Mouse (Mus musculus) granulocyte monocyte progenitor cell, adult 5-6 weeks (primary cell): ENCODE results near the gene Fbxo30. TPM values are rescaled to one million over a fixed set of nuclear protein-coding genes. Genes with fewer than 3 reads are reported as not detected.

ENCODE experiments used
- ATAC-seq: replicated peaks from 2 replicates; pipeline ENCODE4 v1.8.0; 2016; ENCODE audit warnings: mild to moderate bottlenecking, moderate TSS enrichment, inconsistent platforms; ENCODE audit not compliant: poor library complexity, severe bottlenecking
- total RNA-seq, 2 experiments: library from RNA; stranded (forward) in 1 of 2; stranded (reverse) in 1 of 2; fragments of 200-712, 200-1000 nt in 1 of 2; fragments of >200 nt in 1 of 2; fragmentation: Nextera tagmentation in 1 of 2; gene quantifications; 2 replicates each; pipeline ENCODE4 v1.2.3; 2014 to 2017

Gene Fbxo30
- total RNA-seq, 2 experiments from 2014 or later: 6.7 to 14.7 TPM

DNA sequence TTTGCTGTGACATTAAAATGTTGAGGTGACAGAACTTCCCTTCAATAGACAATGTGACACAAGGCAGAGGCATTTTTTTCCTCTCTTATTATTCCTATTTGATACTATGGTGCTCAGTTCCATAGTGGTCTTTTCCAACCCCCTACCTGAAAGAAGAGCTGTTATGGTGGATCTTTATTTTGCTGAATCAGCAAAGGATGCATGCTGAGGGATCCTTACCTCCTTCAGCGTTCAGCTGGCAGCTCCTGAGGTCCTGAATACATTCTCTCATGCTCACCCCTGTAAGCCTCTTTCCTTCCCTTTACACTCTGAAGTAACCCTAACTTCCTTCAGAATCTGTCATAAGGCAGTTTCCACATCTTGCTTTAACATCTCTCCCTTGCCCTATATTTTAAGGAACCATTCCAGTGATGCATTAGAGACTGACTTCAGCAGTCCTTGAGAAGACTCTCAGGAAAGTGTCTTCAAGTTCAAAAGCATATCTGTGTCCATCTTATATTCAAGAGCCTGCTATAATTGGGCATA, 38.4 kb downstream of the Fbxo30 start:
- peak; percentile 85 for ATAC-seq

DNA sequence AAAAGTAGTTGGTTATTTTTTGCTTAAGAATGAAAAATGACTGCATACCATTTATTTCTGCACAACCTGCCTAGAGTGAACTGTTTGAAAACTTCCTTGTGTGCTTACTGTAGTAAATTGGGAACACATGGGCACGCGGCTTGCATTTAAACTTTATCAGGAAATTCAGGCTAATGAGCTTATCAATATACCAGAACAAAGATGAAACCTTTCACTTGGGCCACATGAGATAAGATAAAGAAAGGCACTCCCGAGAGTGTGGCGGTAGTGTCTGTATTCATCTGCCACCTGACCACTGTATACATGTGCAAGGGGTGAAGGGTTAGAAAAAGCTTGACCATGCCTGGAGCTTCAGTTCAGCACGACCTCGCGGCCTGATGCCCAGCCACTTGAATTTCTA, 41.2 kb downstream of the Fbxo30 start:
- no peak for ATAC-seq

DNA sequence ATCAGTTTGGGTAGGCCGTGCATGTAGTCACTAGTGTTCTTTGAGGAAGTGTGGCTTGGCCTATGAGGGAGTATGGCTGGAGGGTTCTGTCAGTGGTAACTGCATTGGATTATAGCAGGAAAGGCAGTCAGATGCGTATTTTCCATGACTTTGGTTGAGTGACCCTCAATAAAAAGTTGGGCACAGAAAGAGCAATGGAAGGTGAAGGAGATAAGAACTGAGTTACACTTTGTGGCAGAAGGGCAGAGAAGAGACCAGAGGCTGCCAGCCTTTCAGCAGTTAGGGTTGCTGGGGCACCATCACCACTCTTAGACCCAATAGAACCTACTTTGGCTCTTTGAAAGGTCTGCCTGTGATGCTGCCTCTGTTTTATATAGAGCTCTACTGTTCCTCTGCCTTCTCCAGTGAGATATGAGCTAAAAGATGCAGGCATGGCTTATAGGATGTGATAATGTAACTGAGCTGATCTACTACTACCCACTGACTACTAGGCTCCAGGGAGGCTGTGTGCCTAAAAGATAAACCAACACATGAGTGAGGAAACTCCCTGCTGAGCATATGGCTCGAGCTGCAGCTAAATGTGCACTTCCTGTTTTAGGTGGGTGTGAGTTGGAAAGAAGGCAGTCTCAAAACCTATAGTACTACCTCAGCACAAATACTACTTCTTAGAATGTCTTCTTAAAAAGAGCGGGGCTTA, 42.2 kb downstream of the Fbxo30 start:
- ATAC-seq: peak; percentile 58

DNA sequence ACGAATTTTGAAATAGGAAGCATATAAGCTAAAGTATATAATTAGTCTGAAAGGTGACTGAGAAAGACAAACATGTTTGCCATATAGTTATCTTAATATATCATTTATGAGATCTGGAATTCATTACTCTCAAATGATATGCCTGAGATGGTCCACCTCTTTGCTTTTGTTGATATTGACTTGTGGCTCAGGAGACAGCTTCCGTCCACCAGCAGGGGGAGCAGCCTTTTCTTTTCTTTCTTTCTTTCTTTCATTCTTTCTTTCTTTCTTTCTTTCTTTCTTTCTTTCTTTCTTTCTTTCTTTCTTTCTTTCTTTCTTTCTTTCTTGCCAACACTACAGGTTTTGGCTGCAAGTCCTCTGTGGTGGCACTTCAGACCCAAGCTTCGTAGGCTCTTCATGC, 45.4 kb downstream of the Fbxo30 start:
- ATAC-seq: no peak

GRCm38 (mm10) chr10:11343205-11344141, 62.3 kb downstream of the Fbxo30 start, which contains the start of gene Epm2a:
TSS of gene Epm2a (plus strand) at chr10:11343404.
- ATAC-seq: peak; percentile 93

GRCm38 (mm10) chr10:11344536-11345468, 63.7 kb downstream of the Fbxo30 start:
- ATAC-seq: no peak

Other genes with a start within 250 kb of the Fbxo30 start
- not detected in 2 replicates for gene Grm1, start 199.0 kb upstream of the Fbxo30 start, total RNA-seq (2014; fragmentation: Nextera tagmentation)
- gene Grm1, start 199.0 kb upstream of the Fbxo30 start, total RNA-seq (2017): not detected in 2 replicates
- gene Shprh, start 131.9 kb upstream of the Fbxo30 start, total RNA-seq (2014; fragmentation: Nextera tagmentation): 16.3 and 18.0 TPM in 2 replicates
- gene Shprh, start 131.9 kb upstream of the Fbxo30 start, total RNA-seq (2017): 20.6 and 24.6 TPM in 2 replicates
- 1.9 and 3.6 TPM in 2 replicates for gene Epm2a, start 62.1 kb downstream of the Fbxo30 start, total RNA-seq (2014; fragmentation: Nextera tagmentation)
- gene Epm2a, start 62.1 kb downstream of the Fbxo30 start, total RNA-seq (2017): 3.7 and 4.3 TPM in 2 replicates